Mouse (Mus musculus) cerebellum, adult 2 months (tissue): ENCODE measurements at regions not wholly inside any gene's neighbourhood (a gene's known extent, or its start where the extent isn't known, plus 50 kb on each side); places are given as distances from the start of the nearest gene placed in this dataset.

Source experiments
- CTCF ChIP-seq: fragments of 200-500 bp; IDR thresholded peaks from 2 replicates; pipeline ENCODE4 v1.5.1; 2011; ENCODE audit warnings: low read depth, mild to moderate bottlenecking, control low read depth, low read length, moderate library complexity, borderline replicate concordance; ENCODE audit not compliant: insufficient read depth
- POLR2A ChIP-seq: fragments of 200-500 bp; IDR thresholded peaks from 2 replicates; pipeline ENCODE4 v1.6.1; 2011; ENCODE audit warnings: low read length, control low read depth, borderline replicate concordance; ENCODE audit not compliant: insufficient read depth

DNA sequence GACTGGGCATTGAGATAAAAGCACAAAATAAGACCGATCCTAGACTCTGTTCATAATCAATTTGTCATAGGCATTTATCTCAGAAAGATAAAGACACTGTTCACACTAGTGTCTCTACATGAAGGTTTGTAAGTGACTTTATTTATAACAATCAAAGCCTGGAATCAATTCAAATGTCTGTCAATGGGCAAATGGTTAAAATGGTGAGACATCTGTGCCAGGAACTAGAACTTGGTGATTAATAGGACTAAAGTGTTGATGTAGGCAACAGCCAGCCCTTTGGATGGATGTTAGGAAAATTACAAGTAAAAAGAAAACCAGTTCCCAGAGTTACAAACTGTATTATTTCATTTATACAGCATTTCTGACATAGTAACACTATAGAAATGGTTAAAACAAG, 315.9 kb downstream of the Gm9195 start:
- no peak for TF ChIP-seq POLR2A
- TF ChIP-seq CTCF, result no peak
